20 mouse cellular contexts compared by ENCODE assay signal in the genomic region with DNA sequence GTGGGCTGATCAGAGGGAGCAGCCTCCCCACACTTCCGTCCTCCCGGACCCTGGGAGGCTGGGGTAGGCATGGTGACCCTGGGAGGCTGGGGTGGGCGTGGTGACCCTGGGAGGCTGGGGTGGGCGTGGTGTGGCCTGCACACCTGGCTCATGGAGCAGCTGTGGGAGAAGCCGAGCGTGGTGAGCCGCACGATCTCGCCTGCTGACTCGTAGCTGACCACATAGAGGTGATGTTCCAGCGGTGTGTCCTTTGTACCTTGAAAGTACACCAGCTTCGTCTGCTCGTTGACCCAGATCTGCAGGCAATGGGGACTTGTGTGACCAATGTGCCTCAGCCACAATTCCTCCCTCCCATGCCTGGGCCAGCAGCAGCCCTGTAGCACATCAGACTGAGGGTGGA. TPM values are rescaled to one million over a fixed set of nuclear protein-coding genes. Genes with fewer than 3 reads are reported as not detected.
DNase-seq lines count a peak whose midpoint lies in the region; ATAC-seq and TF ChIP-seq lines count a peak whose summit lies in the region.
"Had no signal": no experiment of that assay in that cellular context is flagged by ENCODE, and none has a peak within 500 bp of the region (broad histone marks: within the 10 kb centered on the region; RNA-seq: fewer than 3 reads in every experiment).

No protein-coding gene starts in this region.

- 0 out of 2 replicates have a peak, but pooled peaks have one; percentile 21 for ATAC-seq in lung, embryonic 14.5 days (ENCODE audit: insufficient read depth)
- 0 out of 2 replicates have a peak, but pooled peaks have one; percentile 34 for ATAC-seq in kidney, embryonic 15.5 days (replicated peaks; ENCODE audit: low FRiP score)
- ATAC-seq in midbrain, embryonic 11.5 days (ENCODE audit: low FRiP score) = no peak
- ATAC-seq: forebrain, embryonic 15.5 days; midbrain, embryonic 16.5 days had no signal

- 88% methylated on average over 13 of the region's 13 CpGs for WGBS in lung, embryonic 14.5 days
- WGBS in kidney, embryonic 15.5 days = 83% methylated on average over 13 of the region's 13 CpGs
- 86% methylated on average over 13 of the region's 13 CpGs for WGBS in midbrain, embryonic 11.5 days

- no peaks in the 10 kb centered on the region for H3K4me1 ChIP-seq in lung, embryonic 14.5 days (ENCODE audit: insufficient read depth)
- H3K4me1 ChIP-seq in kidney, embryonic 15.5 days = no peaks in the 10 kb centered on the region
- H3K4me1 ChIP-seq in midbrain, embryonic 11.5 days (ENCODE audit: control insufficient read depth, insufficient read depth, low read length) = no peaks in the 10 kb centered on the region
- H3K4me1 ChIP-seq: forebrain, embryonic 15.5 days; heart, embryonic 13.5 days; neural tube, embryonic 15.5 days had no signal

- no peak overlapping the region for H3K27ac ChIP-seq in lung, embryonic 14.5 days (ENCODE audit: low read depth)
- no peak overlapping the region for H3K27ac ChIP-seq in kidney, embryonic 15.5 days
- H3K27ac ChIP-seq in midbrain, embryonic 11.5 days (ENCODE audit: low read depth, low read length) = no peak overlapping the region
- H3K27ac ChIP-seq: forebrain, embryonic 15.5 days; heart, embryonic 13.5 days; hindbrain, embryonic 14.5 days; left cerebral cortex, adult 2 months; neural tube, embryonic 15.5 days had no signal

- H3K4me2 ChIP-seq in lung, embryonic 14.5 days = no peak overlapping the region
- H3K4me2 ChIP-seq in kidney, embryonic 15.5 days = no peak overlapping the region
- no peak overlapping the region for H3K4me2 ChIP-seq in midbrain, embryonic 11.5 days
- H3K4me2 ChIP-seq: forebrain, embryonic 15.5 days; heart, embryonic 13.5 days; hindbrain, embryonic 14.5 days; neural tube, embryonic 15.5 days had no signal

- H3K9me3 ChIP-seq in lung, embryonic 14.5 days (ENCODE audit: low read depth, low read length) = no peaks in the 10 kb centered on the region
- H3K9me3 ChIP-seq in kidney, embryonic 15.5 days (replicated peaks) = no peaks in the 10 kb centered on the region
- no peaks in the 10 kb centered on the region for H3K9me3 ChIP-seq in midbrain, embryonic 11.5 days (ENCODE audit: control insufficient read depth, low read length)
- H3K9me3 ChIP-seq: forebrain, embryonic 15.5 days; heart, embryonic 13.5 days; neural tube, embryonic 15.5 days had no signal

- no peak for TF ChIP-seq CTCF in lung, embryonic 14.5 days (IDR thresholded peaks at IDR 0.05; ENCODE audit: low read depth)

- no peak overlapping the region for H3K9ac ChIP-seq in lung, embryonic 14.5 days
- no peak overlapping the region for H3K9ac ChIP-seq in kidney, embryonic 15.5 days
- H3K9ac ChIP-seq in midbrain, embryonic 11.5 days (ENCODE audit: low read length) = no peak overlapping the region
- H3K9ac ChIP-seq: forebrain, embryonic 15.5 days; heart, embryonic 13.5 days; hindbrain, embryonic 14.5 days; neural tube, embryonic 15.5 days had no signal

- peaks cover 88% of the 10 kb centered on the region for H3K36me3 ChIP-seq in lung, embryonic 14.5 days (ENCODE audit: insufficient read depth)
- peaks cover 97% of the 10 kb centered on the region for H3K36me3 ChIP-seq in kidney, embryonic 15.5 days
- peaks cover 29% of the 10 kb centered on the region for H3K36me3 ChIP-seq in midbrain, embryonic 11.5 days (ENCODE audit: control insufficient read depth, insufficient read depth, low read length)

- no peak for DNase-seq in lung, embryonic 14.5 days
- DNase-seq in lung, postnatal 4 days = no peak
- DNase-seq in kidney, postnatal 4 days = peak; percentile 23 to 42
- DNase-seq in midbrain, embryonic 11.5 days (ENCODE audit: low spot score, missing footprints) = no peak
- no peak for DNase-seq in spleen, postnatal 10 days (ENCODE audit: low spot score in 2 of 2)
- no peak for DNase-seq in layer of hippocampus, adult 11-12 months (ENCODE audit: low spot score)
- DNase-seq: cerebellum, adult 9-11 months; gastrocnemius, postnatal 14 days; heart, adult 18-20 months; left cerebral cortex, postnatal 4 days; lung, adult 18-20 months; right cerebral cortex, postnatal 25 days; thymus, postnatal 25 days had no signal

- H3K27me3 ChIP-seq in lung, embryonic 14.5 days (ENCODE audit: insufficient read depth, low read length) = no peaks in the 10 kb centered on the region
- H3K27me3 ChIP-seq in kidney, embryonic 15.5 days = no peaks in the 10 kb centered on the region
- H3K27me3 ChIP-seq in midbrain, embryonic 11.5 days (ENCODE audit: control insufficient read depth, insufficient read depth, low read length) = no peaks in the 10 kb centered on the region
- H3K27me3 ChIP-seq: forebrain, embryonic 15.5 days; heart, embryonic 13.5 days; neural tube, embryonic 15.5 days had no signal

- no peak overlapping the region for H3K4me3 ChIP-seq in lung, embryonic 14.5 days (ENCODE audit: low read depth, low read length)
- no peak overlapping the region for H3K4me3 ChIP-seq in kidney, embryonic 15.5 days (replicated peaks)
- H3K4me3 ChIP-seq in midbrain, embryonic 11.5 days (ENCODE audit: low read depth, low read length) = no peak overlapping the region
- H3K4me3 ChIP-seq: forebrain, embryonic 15.5 days; heart, embryonic 13.5 days; left cerebral cortex, adult 2 months; neural tube, embryonic 15.5 days had no signal

RNA-seq across cellular contexts. Expression of gene Mydgf, which starts 11.0 kb away (rescaled TPM):
- 93.0 and 95.3 TPM in 2 replicates for polyA plus RNA-seq in lung, embryonic 14.5 days (2014; fragmentation: Nextera tagmentation; extraction: Ambion mirVana)
- 90.7 and 96.4 TPM in 2 replicates for polyA plus RNA-seq in kidney, embryonic 15.5 days (2015; fragmentation: Nextera tagmentation; extraction: Ambion mirVana)
- polyA plus RNA-seq in midbrain, embryonic 11.5 days (2014; fragmentation: Nextera tagmentation; extraction: Ambion mirVana) = 52.3 and 57.7 TPM in 2 replicates

RNA-seq across cellular contexts. Expression of gene Dpp9, which starts 23.9 kb away (rescaled TPM):
- polyA plus RNA-seq in lung, embryonic 14.5 days (2014; fragmentation: Nextera tagmentation; extraction: Ambion mirVana) = 37.9 and 41.3 TPM in 2 replicates
- polyA plus RNA-seq in kidney, embryonic 15.5 days (2015; fragmentation: Nextera tagmentation; extraction: Ambion mirVana) = 38.9 and 43.8 TPM in 2 replicates
- 29.5 and 33.8 TPM in 2 replicates for polyA plus RNA-seq in midbrain, embryonic 11.5 days (2014; fragmentation: Nextera tagmentation; extraction: Ambion mirVana)

RNA-seq across cellular contexts. Expression of gene Tnfaip8l1, which starts 32.5 kb away (rescaled TPM):
- polyA plus RNA-seq in lung, embryonic 14.5 days (2014; fragmentation: Nextera tagmentation; extraction: Ambion mirVana) = 14.5 and 16.2 TPM in 2 replicates
- polyA plus RNA-seq in kidney, embryonic 15.5 days (2015; fragmentation: Nextera tagmentation; extraction: Ambion mirVana) = 11.6 and 11.9 TPM in 2 replicates
- 5.8 and 7.7 TPM in 2 replicates for polyA plus RNA-seq in midbrain, embryonic 11.5 days (2014; fragmentation: Nextera tagmentation; extraction: Ambion mirVana)

RNA-seq across cellular contexts. Expression of gene Sema6b, which starts 54.6 kb away (rescaled TPM):
- 1.7 and 1.8 TPM in 2 replicates for polyA plus RNA-seq in lung, embryonic 14.5 days (2014; fragmentation: Nextera tagmentation; extraction: Ambion mirVana)
- 1.5 TPM in 2 replicates for polyA plus RNA-seq in kidney, embryonic 15.5 days (2015; fragmentation: Nextera tagmentation; extraction: Ambion mirVana)
- polyA plus RNA-seq in midbrain, embryonic 11.5 days (2014; fragmentation: Nextera tagmentation; extraction: Ambion mirVana) = 1.9 TPM in 2 replicates

Comparison
In these comparisons a context has a peak if more than half of its experiments do, and no peak if none do; other contexts are left out.
1. DNase-seq: peak in kidney, postnatal 4 days (2 of 2); none in lung, embryonic 14.5 days (single experiment), lung, postnatal 4 days (0 of 2), midbrain, embryonic 11.5 days (single experiment), spleen, postnatal 10 days (0 of 2) and layer of hippocampus, adult 11-12 months (single experiment).